Mouse (Mus musculus) brain, embryonic 14.5 days (tissue): Measurements from ENCODE around the gene Ptprt.

ENCODE experiments used
- CTCF ChIP-seq: fragments of 200-500 bp; IDR thresholded peaks from 2 replicates; pipeline ENCODE4 v1.5.1; 2012; ENCODE audit warnings: inconsistent platforms, mild to moderate bottlenecking, moderate library complexity, borderline replicate concordance; ENCODE audit not compliant: insufficient read depth, insufficient read length; ENCODE audit errors: extremely low read depth
- POLR2A ChIP-seq: fragments of 200-500 bp; IDR thresholded peaks from 2 replicates; pipeline ENCODE4 v1.6.1; 2012; ENCODE audit warnings: mild to moderate bottlenecking, inconsistent platforms, borderline replicate concordance; ENCODE audit not compliant: poor library complexity, insufficient read depth, insufficient read length, severe bottlenecking; ENCODE audit errors: extremely low read depth

- TF ChIP-seq POLR2A (no peak), CTCF (no peak)
Observed at GRCm38 (mm10) chr2:161709316-161709715, 951.6 kb downstream of the Ptprt start.
